Mouse (Mus musculus) forebrain, embryonic 16.5 days (tissue): Measurements from ENCODE around the gene Nxph1. TPM values are rescaled to one million over a fixed set of nuclear protein-coding genes. Genes with fewer than 3 reads are reported as not detected.

ENCODE experiments used
- ATAC-seq: fragments of 200-750 bp; cut with Nextera tagmentation; 2 replicates; pipeline ENCODE4 v1.8.0; 2017; ENCODE audit warnings: mild to moderate bottlenecking, moderate library complexity
- H3K27ac ChIP-seq: fragments of 300-500 bp; sonication (generic); 2 replicates; pipeline ENCODE4 v1.5.1; 2014; ENCODE audit warnings: low read length, control low read depth
- H3K27me3 ChIP-seq: fragments of 300-500 bp; sonication (generic); replicated peaks from 2 replicates; pipeline ENCODE4 v1.6.1; 2014; ENCODE audit warnings: low read length; ENCODE audit not compliant: control insufficient read depth, insufficient read depth
- H3K36me3 ChIP-seq: fragments of 300-500 bp; sonication (generic); 2 replicates; pipeline ENCODE4 v1.6.1; 2014; ENCODE audit not compliant: control insufficient read depth, insufficient read depth
- H3K4me1 ChIP-seq: fragments of 300-500 bp; sonication (generic); replicated peaks from 2 replicates; pipeline ENCODE4 v1.6.1; 2014; ENCODE audit warnings: low read length; ENCODE audit not compliant: control insufficient read depth, insufficient read depth
- H3K4me2 ChIP-seq: fragments of 300-500 bp; sonication (generic); 2 replicates; pipeline ENCODE4 v1.6.1; 2014; ENCODE audit warnings: mild to moderate bottlenecking, low read length, control low read depth
- H3K4me3 ChIP-seq: fragments of 300-500 bp; sonication (generic); replicated peaks from 2 replicates; pipeline ENCODE4 v1.5.1; 2014; ENCODE audit warnings: mild to moderate bottlenecking, low read length, control low read depth
- H3K9ac ChIP-seq: fragments of 300-500 bp; sonication (generic); replicated peaks from 2 replicates; pipeline ENCODE4 v1.6.1; 2014; ENCODE audit warnings: low read depth, low read length, control low read depth
- H3K9me3 ChIP-seq: fragments of 300-500 bp; sonication (generic); 2 replicates; pipeline ENCODE4 v1.6.1; 2016; ENCODE audit warnings: low read length; ENCODE audit not compliant: control insufficient read depth
- WGBS: fragments of 180-500 bp; shearing (Covaris S2); extraction: QIAGEN DNeasy Blood & Tissue Kit; methylation state at CpG from one replicate; pipeline ENCODE4 v1.1.7; 2014; 5-methylcytosine and 5-hydroxymethylcytosine counted together
- polyA plus RNA-seq: library from polyadenylated mRNA; unstranded; fragments of >200 nt; fragmentation: Nextera tagmentation; extraction: Ambion mirVana; gene quantifications from 2 replicates; pipeline ENCODE4 v1.2.1, GENCODE M21; 2015

The Nxph1 gene
- polyA plus RNA-seq, 1 experiment from 2014 or later, result 47.6 TPM

DNA sequence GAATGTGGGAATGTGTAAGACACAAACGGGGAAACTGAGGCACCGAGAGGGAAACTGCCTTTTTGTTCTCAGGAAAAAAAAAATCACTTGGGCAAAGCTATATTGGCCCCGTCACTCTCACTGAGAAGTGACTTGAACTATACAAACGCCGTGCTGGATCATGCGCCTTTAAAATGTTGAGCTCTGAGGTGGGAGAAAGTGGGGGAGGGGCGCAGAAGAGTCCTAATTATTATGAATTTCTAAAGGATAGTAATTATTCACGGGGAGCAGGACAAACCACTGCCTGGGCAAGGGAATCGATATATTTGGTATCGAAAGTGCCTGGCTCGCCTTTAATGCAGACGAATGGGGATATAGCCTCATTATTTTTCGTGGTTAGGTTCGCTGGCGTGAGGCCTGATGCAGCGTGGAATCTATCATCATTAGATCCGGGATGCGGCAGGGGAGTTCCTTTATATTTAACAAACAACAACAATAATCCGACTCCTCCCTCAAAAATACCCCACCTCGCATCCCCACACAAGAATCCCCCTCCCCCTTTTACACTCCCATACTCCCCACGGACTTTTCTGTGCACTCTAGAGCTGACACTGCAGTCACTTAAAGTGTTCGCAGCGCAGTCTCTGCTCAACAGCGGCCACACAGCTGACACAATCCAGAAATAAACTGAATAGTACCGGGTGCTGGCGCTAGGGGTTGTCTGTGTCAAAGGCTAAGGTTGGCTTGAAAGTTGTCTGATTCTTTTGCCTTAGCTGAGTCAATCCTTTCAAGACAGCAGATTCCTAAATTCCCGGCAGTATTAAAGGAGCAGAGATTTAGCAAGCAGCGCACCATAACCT, 10.1 kb downstream of the Nxph1 start:
- Histone ChIP-seq H3K9ac (peak overlapping the region; percentile 19; the same call in 1 of the 2 replicates), H3K27ac (no peak overlapping the region; the same call in 1 of the 2 replicates), H3K4me3 (peak overlapping the region; percentile 38), H3K9me3 (no peaks in the 10 kb centered on the region), H3K27me3 (peaks cover 33% of the 10 kb centered on the region), H3K4me1 (peaks cover 34% of the 10 kb centered on the region), H3K36me3 (no peaks in the 10 kb centered on the region), H3K4me2 (peak overlapping the region; percentile 56)
- peak; percentile 65 for ATAC-seq
- 1% methylated on average over 28 of the region's 28 CpGs for WGBS

DNA sequence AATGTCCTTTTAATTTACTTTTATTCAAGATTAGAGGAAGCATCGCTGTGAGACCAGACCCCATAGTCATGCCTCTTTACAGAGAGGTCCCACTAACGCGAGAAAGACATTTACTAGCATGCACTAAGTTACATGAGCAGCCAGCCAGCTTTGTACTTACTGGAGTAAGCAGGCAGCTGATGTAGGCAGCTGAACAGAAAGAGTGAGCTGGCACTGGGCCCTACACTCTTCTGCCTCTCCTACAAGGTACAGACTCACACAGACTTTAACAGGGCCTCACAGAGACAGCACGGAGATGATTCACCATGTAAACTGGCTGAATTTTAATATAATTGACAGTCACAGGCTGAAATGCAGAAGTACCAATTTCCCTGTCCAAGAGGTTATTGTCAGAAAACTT, 11.6 kb downstream of the Nxph1 start:
- H3K4me2 ChIP-seq, result no peak overlapping the region
- WGBS, result 84% methylated on average over 4 of the region's 4 CpGs
- H3K27me3 ChIP-seq, result peaks cover 22% of the 10 kb centered on the region
- H3K9me3 ChIP-seq, result no peaks in the 10 kb centered on the region
- H3K4me1 ChIP-seq, result peaks cover 34% of the 10 kb centered on the region
- H3K9ac ChIP-seq, result no peak overlapping the region
- H3K4me3 ChIP-seq, result no peak overlapping the region
- H3K36me3 ChIP-seq, result no peaks in the 10 kb centered on the region
- no peak for ATAC-seq
- no peak overlapping the region for H3K27ac ChIP-seq

DNA sequence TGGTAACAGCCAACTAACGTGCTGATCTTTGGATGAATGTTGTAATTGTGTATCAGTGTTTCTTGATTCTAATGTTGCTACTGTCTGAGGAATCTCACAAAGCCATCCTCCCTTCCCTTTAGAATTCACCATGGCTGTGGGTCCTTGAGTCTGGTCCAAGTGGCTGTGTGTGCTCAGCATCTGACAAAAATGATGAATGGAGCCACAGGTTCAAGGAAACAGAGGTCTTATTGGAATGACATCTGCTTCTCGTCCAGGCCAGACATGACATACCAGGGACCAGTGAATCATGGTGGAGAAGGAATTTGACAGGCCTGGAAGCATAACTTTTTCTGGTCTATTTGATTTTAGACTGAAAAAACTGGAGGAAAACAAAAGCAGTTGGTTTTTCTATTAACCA, 22.3 kb downstream of the Nxph1 start:
- H3K9ac ChIP-seq, result no peak overlapping the region
- no peaks in the 10 kb centered on the region for H3K4me1 ChIP-seq
- H3K4me2 ChIP-seq, result no peak overlapping the region
- no peaks in the 10 kb centered on the region for H3K36me3 ChIP-seq
- no peak for ATAC-seq
- no peaks in the 10 kb centered on the region for H3K27me3 ChIP-seq
- 81% methylated on average over 2 of the region's 2 CpGs for WGBS
- H3K4me3 ChIP-seq, result no peak overlapping the region
- H3K27ac ChIP-seq, result no peak overlapping the region
- H3K9me3 ChIP-seq, result no peaks in the 10 kb centered on the region

DNA sequence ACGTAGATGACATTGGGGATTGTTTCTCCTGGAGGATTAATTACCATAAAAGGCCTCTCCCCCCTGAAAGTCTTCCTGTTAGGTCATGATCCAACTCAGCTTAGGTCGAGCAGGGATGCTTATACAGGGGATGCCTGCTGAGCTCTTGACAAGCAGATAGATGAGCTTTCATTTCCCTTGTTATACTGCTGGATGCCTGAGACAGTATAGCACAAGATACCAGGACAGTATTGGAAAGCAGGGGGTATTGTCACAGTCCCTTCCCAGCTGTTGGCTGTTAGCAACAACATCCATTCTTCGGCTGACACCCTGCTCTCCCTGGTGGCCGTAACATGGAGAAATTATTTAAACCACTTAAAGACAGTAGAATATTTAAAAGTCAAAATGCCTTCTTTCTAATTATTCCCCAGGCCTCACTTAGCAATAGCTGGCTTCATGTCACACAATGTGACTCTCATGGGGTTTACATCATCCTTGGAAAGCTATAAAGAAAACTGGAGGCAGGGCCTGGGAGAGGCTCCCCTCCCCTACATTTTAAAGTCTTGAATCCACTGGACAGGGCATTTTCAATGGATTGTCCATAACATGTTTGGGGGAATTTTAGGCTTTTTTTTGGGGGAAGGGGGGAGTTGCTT, 31.1 kb downstream of the Nxph1 start:
- no peaks in the 10 kb centered on the region for H3K9me3 ChIP-seq
- no peak overlapping the region for H3K4me2 ChIP-seq
- no peak overlapping the region for H3K9ac ChIP-seq
- no peak for ATAC-seq
- H3K4me3 ChIP-seq, result no peak overlapping the region
- no peaks in the 10 kb centered on the region for H3K27me3 ChIP-seq
- no peaks in the 10 kb centered on the region for H3K36me3 ChIP-seq
- 42% methylated on average over 4 of the region's 4 CpGs for WGBS
- H3K4me1 ChIP-seq, result no peaks in the 10 kb centered on the region
- H3K27ac ChIP-seq, result no peak overlapping the region

DNA sequence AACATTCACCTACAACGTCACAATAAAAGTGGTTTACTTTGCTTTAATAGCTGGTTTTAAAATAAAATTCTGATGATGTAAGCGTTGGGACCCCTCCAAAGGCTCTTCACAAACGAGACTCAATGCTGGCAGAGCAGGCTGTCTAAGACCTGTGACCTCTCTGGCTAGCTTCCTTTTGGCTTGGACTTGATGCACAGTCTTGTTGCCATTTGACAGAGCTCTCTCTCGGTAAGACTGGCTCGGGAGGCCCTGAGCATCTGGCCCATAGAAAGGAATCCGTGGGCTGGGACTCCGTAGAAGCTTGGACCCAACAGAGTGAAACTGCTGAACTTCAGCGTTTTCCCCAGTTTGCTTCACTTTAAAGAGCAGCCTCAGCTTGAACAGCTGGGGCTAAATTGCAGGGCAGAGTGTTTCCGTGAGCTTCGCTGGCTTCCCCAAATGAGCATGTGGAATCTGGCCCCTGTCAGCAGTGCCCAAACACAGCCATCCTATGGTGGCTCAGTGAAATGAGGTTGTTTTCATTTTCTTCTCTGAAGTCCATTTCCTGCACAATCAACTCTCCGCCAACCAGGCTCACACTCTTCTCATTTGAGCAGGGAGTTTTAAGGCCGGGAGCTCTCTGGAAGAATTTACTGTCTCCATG, 48.2 kb downstream of the Nxph1 start:
- no peaks in the 10 kb centered on the region for H3K27me3 ChIP-seq
- no peaks in the 10 kb centered on the region for H3K4me1 ChIP-seq
- no peak for ATAC-seq
- H3K27ac ChIP-seq, result no peak overlapping the region
- no peak overlapping the region for H3K4me2 ChIP-seq
- WGBS, result 62% methylated on average over 12 of the region's 12 CpGs
- H3K36me3 ChIP-seq, result no peaks in the 10 kb centered on the region
- H3K9ac ChIP-seq, result no peak overlapping the region
- H3K4me3 ChIP-seq, result no peak overlapping the region
- H3K9me3 ChIP-seq, result no peaks in the 10 kb centered on the region

DNA sequence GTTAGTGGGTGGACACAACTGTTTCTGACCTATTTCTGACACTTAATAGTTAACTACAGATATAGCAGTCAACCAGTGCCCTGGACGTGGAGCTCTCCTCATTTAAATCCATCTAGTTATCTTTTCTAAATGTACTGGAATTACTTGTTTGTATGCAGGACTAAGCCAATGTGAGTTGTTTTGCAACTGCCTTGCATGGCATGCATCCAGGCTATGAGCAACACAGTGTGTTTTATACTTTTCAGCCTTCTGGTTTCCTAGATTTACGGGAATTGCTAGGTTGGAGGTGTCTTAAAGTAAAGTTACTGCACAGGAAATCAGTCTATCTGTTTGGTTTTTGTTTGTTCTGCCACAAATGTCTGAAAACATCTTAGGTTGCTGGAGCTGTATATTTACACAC, 49.1 kb downstream of the Nxph1 start:
- H3K4me3 ChIP-seq, result no peak overlapping the region
- 64% methylated on average over 2 of the region's 2 CpGs for WGBS
- no peak overlapping the region for H3K9ac ChIP-seq
- no peaks in the 10 kb centered on the region for H3K4me1 ChIP-seq
- no peak for ATAC-seq
- no peaks in the 10 kb centered on the region for H3K36me3 ChIP-seq
- H3K27ac ChIP-seq, result no peak overlapping the region
- H3K9me3 ChIP-seq, result no peaks in the 10 kb centered on the region
- H3K27me3 ChIP-seq, result no peaks in the 10 kb centered on the region
- no peak overlapping the region for H3K4me2 ChIP-seq

DNA sequence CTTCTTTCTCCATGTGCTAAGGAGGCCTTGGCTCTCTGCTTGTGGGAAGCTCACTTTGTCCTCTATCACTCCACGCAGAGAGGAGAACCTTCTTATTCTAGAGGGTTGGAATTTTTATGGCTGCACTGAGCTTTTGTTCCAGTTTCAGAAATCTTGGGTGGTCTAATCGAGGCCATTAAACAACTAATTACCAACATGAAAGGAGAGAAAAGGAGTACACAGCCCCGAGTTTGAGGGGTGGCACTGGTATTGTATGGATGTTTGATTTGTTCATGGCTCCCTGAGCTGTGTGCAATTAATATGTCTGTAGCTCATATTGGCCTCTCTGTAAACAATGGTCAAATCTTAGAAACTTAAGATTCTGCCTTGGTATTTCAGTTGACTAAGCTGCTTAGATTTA, 54.5 kb downstream of the Nxph1 start:
- no peak for ATAC-seq

DNA sequence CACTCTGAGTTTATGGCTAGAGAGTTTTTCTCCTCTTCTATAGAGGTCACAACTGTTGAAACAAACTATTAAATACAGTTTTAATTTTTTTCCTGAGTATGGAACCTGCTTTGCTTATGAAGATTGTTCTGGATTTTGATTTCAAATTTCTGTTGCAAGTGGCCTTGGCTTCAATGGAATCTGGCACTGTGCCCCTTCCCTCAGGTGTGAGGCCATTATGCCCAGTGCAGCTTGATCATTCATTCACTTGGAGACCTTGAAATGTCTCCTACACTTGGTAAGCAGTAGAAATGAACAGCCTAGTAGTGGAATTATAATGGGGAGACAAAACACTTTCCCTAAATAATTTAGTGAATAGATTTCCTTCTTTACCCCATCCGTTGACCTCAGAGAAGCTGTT, 78.4 kb downstream of the Nxph1 start:
- 86% methylated on average over 1 of the region's 1 CpGs for WGBS
- Histone ChIP-seq H3K4me3 (no peak overlapping the region), H3K27ac (no peak overlapping the region), H3K36me3 (no peaks in the 10 kb centered on the region), H3K9me3 (no peaks in the 10 kb centered on the region), H3K27me3 (no peaks in the 10 kb centered on the region), H3K4me2 (no peak overlapping the region), H3K9ac (no peak overlapping the region), H3K4me1 (no peaks in the 10 kb centered on the region)
- ATAC-seq, result no peak

More for the DNA sequence above, 54.5 kb downstream of the Nxph1 start:
- Histone ChIP-seq H3K27me3 (no peaks in the 10 kb centered on the region), H3K4me2 (no peak overlapping the region), H3K9me3 (no peaks in the 10 kb centered on the region), H3K27ac (no peak overlapping the region), H3K4me3 (no peak overlapping the region), H3K9ac (no peak overlapping the region), H3K36me3 (no peaks in the 10 kb centered on the region), H3K4me1 (0 out of 2 replicates have a peak, but pooled peaks cover 3% of the 10 kb centered on the region)
- 15% methylated on average over 3 of the region's 3 CpGs for WGBS

DNA sequence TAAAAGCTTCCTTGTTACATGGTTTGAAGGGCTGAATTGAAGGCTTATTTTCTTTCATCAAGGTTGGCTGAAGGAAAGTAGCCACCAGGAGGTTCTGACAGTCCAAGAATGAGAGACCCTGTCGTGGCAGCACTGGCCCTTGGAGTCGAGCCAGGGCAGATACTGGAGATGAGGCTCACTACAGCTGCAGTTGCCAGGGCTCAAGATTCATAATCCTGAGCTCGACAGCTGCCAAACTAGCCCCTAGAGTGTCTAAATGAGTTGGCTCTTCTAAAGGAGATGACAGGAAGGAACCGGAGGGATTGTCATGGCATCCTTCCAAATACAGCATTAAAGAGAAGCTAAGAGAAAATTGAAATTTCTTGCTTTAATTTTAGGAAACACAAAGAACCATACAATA, 78.9 kb downstream of the Nxph1 start:
- Histone ChIP-seq H3K4me3 (no peak overlapping the region), H3K9me3 (no peaks in the 10 kb centered on the region), H3K4me1 (no peaks in the 10 kb centered on the region), H3K9ac (no peak overlapping the region), H3K27ac (no peak overlapping the region), H3K27me3 (no peaks in the 10 kb centered on the region), H3K36me3 (no peaks in the 10 kb centered on the region), H3K4me2 (no peak overlapping the region)
- WGBS, result 48% methylated on average over 4 of the region's 4 CpGs
- ATAC-seq, result 0 out of 2 replicates have a peak, but pooled peaks have one; percentile 33
